Mouse (Mus musculus) thymus, adult 2 months (tissue): ENCODE results near the gene Slc4a4.

Experiments
- CTCF ChIP-seq: fragments of 200-500 bp; IDR thresholded peaks from 2 replicates; pipeline ENCODE4 v1.5.1; 2012; ENCODE audit warnings: mild to moderate bottlenecking, control low read depth, low read length, moderate library complexity, borderline replicate concordance; ENCODE audit not compliant: control insufficient read depth, poor library complexity, insufficient read depth; ENCODE audit errors: extremely low read depth
- POLR2A ChIP-seq: fragments of 200-500 bp; IDR thresholded peaks from 2 replicates; pipeline ENCODE4 v1.6.1; 2012; ENCODE audit warnings: mild to moderate bottlenecking, low read length, control low read depth, moderate library complexity; ENCODE audit not compliant: control insufficient read depth, poor library complexity, insufficient read depth; ENCODE audit errors: extremely low read depth

- TF ChIP-seq CTCF (no peak), POLR2A (no peak)
Observed at GRCm38 (mm10) chr5:89223061-89223740, 336.6 kb downstream of the Slc4a4 start.
